Comparison of ENCODE assay signal across 8 mouse cellular contexts in the genomic region with DNA sequence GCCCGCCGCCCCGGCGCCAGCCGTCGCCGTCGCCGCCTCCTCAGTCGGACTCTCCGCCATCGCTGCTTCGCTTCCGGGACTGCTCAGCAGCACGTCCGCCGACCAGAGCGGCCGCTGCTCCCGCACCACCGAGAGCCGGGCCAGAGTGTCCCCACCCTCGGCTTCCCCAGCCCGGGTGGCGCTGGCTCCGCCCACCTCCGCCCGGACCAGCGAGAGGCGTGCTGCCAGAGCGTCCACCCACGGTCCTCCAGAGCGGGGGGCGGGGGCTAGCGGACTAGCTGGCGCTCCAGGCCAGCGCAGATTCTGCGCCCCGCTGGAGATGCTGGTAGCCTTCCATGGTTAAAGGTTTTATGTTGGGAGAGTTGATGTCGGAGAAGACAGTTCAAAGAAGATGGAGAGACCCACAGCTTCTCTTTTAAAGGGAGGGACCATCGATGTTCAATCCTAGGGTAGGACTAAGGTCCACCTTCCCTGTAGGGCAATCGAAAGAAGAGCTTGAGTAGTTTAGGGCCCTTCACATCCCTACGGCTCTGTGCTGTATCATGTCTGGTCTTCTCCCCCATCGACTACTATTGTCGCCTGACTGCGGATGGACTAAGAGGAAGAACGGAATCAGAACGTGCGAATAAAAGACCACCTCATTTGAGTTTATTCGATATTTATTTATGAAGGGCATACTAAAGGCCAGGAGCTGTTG. TPM values are rescaled to one million over a fixed set of nuclear protein-coding genes. Genes with fewer than 3 reads are reported as not detected.
DNase-seq lines count a peak whose midpoint lies in the region; ATAC-seq and TF ChIP-seq lines count a peak whose summit lies in the region.

TSS of gene Ube2z (minus strand) at position 174 of the 697 bp plus-strand sequence.

- peak; percentile 93 for TF ChIP-seq POLR2A in limb, embryonic 14.5 days (IDR thresholded peaks at IDR 0.05; ENCODE audit: borderline replicate concordance, extremely low read depth, insufficient read depth, insufficient read length)

- H3K4me2 ChIP-seq in embryonic facial prominence, embryonic 14.5 days (ENCODE audit: low read depth, low read length), result peak within 1 kb of the TSS; percentile 92
- H3K4me2 ChIP-seq in limb, embryonic 14.5 days (replicated peaks; ENCODE audit: low read depth, low read length, severe bottlenecking), result peak within 1 kb of the TSS; percentile 62
- peak within 1 kb of the TSS; percentile 92 for H3K4me2 ChIP-seq in midbrain, postnatal 0 days (ENCODE audit: low read depth, low read length, poor library complexity, severe bottlenecking)

- TF ChIP-seq CTCF in midbrain, postnatal 0 days (IDR thresholded peaks at IDR 0.05), result peak; percentile 24; the same call in 1 of the 2 replicates

- no peaks in the 10 kb centered on the region for H3K27me3 ChIP-seq in embryonic facial prominence, embryonic 14.5 days (replicated peaks; ENCODE audit: control insufficient read depth, insufficient read depth, low read length)
- no peaks in the 10 kb centered on the region for H3K27me3 ChIP-seq in limb, embryonic 14.5 days (ENCODE audit: control insufficient read depth, insufficient read depth, low read length)
- H3K27me3 ChIP-seq in midbrain, postnatal 0 days (ENCODE audit: insufficient read depth, low read length), result no peaks in the 10 kb centered on the region

- peak; percentile 98 for ATAC-seq in embryonic facial prominence, embryonic 14.5 days (ENCODE audit: low read depth)
- ATAC-seq in limb, embryonic 14.5 days (ENCODE audit: low FRiP score, low read depth), result peak; percentile 98
- ATAC-seq in midbrain, postnatal 0 days (ENCODE audit: low FRiP score), result peak; percentile 99

- WGBS in embryonic facial prominence, embryonic 14.5 days, result 7% methylated on average over 36 of the region's 50 CpGs
- WGBS in limb, embryonic 14.5 days, result 5% methylated on average over 38 of the region's 50 CpGs
- 3% methylated on average over 48 of the region's 50 CpGs for WGBS in midbrain, postnatal 0 days

- H3K9me3 ChIP-seq in embryonic facial prominence, embryonic 14.5 days (ENCODE audit: control insufficient read depth, low read length), result no peaks in the 10 kb centered on the region
- no peaks in the 10 kb centered on the region for H3K9me3 ChIP-seq in limb, embryonic 14.5 days (ENCODE audit: control insufficient read depth, low read length)
- H3K9me3 ChIP-seq in midbrain, postnatal 0 days (ENCODE audit: low read length), result no peaks in the 10 kb centered on the region

- peaks cover 26% of the 10 kb centered on the region for H3K36me3 ChIP-seq in embryonic facial prominence, embryonic 14.5 days (ENCODE audit: control insufficient read depth, insufficient read depth, low read length)
- H3K36me3 ChIP-seq in limb, embryonic 14.5 days (ENCODE audit: control insufficient read depth, insufficient read depth, low read length), result peaks cover 25% of the 10 kb centered on the region
- H3K36me3 ChIP-seq in midbrain, postnatal 0 days (ENCODE audit: insufficient read depth, low read length), result peaks cover 12% of the 10 kb centered on the region

- peak within 1 kb of the TSS; percentile 84 for H3K27ac ChIP-seq in embryonic facial prominence, embryonic 14.5 days (replicated peaks; ENCODE audit: low read depth, low read length)
- peak within 1 kb of the TSS; percentile 79 for H3K27ac ChIP-seq in limb, embryonic 14.5 days (replicated peaks; ENCODE audit: low read depth, low read length)
- H3K27ac ChIP-seq in midbrain, postnatal 0 days (ENCODE audit: low read depth, low read length), result peak within 1 kb of the TSS; percentile 83

- peak within 1 kb of the TSS; percentile 93 for H3K9ac ChIP-seq in embryonic facial prominence, embryonic 14.5 days (ENCODE audit: low read depth, low read length)
- peak within 1 kb of the TSS; percentile 93 for H3K9ac ChIP-seq in limb, embryonic 14.5 days (ENCODE audit: low read depth, low read length, severe bottlenecking)
- H3K9ac ChIP-seq in midbrain, postnatal 0 days (replicated peaks; ENCODE audit: low read length, poor library complexity, severe bottlenecking), result peak within 1 kb of the TSS; percentile 91

- H3K4me1 ChIP-seq in embryonic facial prominence, embryonic 14.5 days (ENCODE audit: control insufficient read depth, insufficient read depth, low read length), result peaks cover 12% of the 10 kb centered on the region
- peaks cover 14% of the 10 kb centered on the region for H3K4me1 ChIP-seq in limb, embryonic 14.5 days (ENCODE audit: control insufficient read depth, insufficient read depth, low read length)
- peaks cover 12% of the 10 kb centered on the region; the same call in 1 of the 2 replicates for H3K4me1 ChIP-seq in midbrain, postnatal 0 days (ENCODE audit: insufficient read depth, low read length)

- peak within 1 kb of the TSS; percentile 95 for H3K4me3 ChIP-seq in embryonic facial prominence, embryonic 14.5 days (ENCODE audit: low read depth, low read length)
- peak within 1 kb of the TSS; percentile 94 for H3K4me3 ChIP-seq in limb, embryonic 14.5 days (replicated peaks; ENCODE audit: low read length)
- peak within 1 kb of the TSS; percentile 69 for H3K4me3 ChIP-seq in midbrain, postnatal 0 days (ENCODE audit: low read depth, low read length)

- peak; percentile 92 for DNase-seq in 3T3-L1 (ENCODE audit: low read depth, low spot score)
- peak; percentile 98 for DNase-seq in adrenal gland, postnatal 4 days (ENCODE audit: low spot score in 2 of 2)
- peak; percentile 97 for DNase-seq in embryonic facial prominence, embryonic 14.5 days (ENCODE audit: low spot score)
- peak; percentile 97 for DNase-seq in heart, adult 8-10 months (ENCODE audit: low spot score)
- DNase-seq in kidney, adult 9 months, result peak; percentile 97
- peak; percentile 96 for DNase-seq in limb, embryonic 14.5 days (ENCODE audit: low spot score)
- peak; percentile 97 for DNase-seq in midbrain, postnatal 0 days (ENCODE audit: low spot score)
- peak; percentile 97 to 98 for DNase-seq in spleen, postnatal 14 days (ENCODE audit: low spot score in 2 of 2)

RNA-seq across cellular contexts. Expression of gene Ube2z, which starts in this region (rescaled TPM):
- 10 to 100 TPM; 54.9 to 57.8 TPM for total RNA-seq in adrenal gland, postnatal 4 days (2021)
- 39.5 and 40.6 TPM in 2 replicates for polyA plus RNA-seq in embryonic facial prominence, embryonic 14.5 days (2014; fragmentation: Nextera tagmentation; extraction: Ambion mirVana)
- total RNA-seq in heart, adult 8-10 months (2022), result 10 to 100 TPM; 28.1 to 32.7 (median 30.7) TPM
- polyA plus RNA-seq in limb, embryonic 14.5 days (2012; rRNA removed), result 68.9 and 72.6 TPM in 2 replicates
- polyA plus RNA-seq in limb, embryonic 14.5 days (2014; fragmentation: Nextera tagmentation; extraction: Ambion mirVana), result 40.9 and 41.3 TPM in 2 replicates
- total RNA-seq in midbrain, postnatal 0 days (2014; rRNA removed), result 59.7 and 62.2 TPM in 2 replicates
- polyA plus RNA-seq in midbrain, postnatal 0 days (2015; fragmentation: Nextera tagmentation; extraction: Ambion mirVana), result 33.0 and 36.0 TPM in 2 replicates

Comparison
In these comparisons a context has a peak if more than half of its experiments do, and no peak if none do; other contexts are left out.
1. Peak in every context shown above with its lines: DNase-seq, ATAC-seq, H3K4me3 ChIP-seq and H3K27ac ChIP-seq.